Mouse (Mus musculus): Measurements from ENCODE around the gene Ptprcap.

- TF ChIP-seq CTCF (conservative IDR thresholded peaks at IDR 0.05; ENCODE audit: insufficient read depth, insufficient read length, low read depth, low read length) (no peak), POLR2A (IDR thresholded peaks at IDR 0.05; ENCODE audit: low read depth, low read length) (no peak)
These were observed 3.4 kb downstream of the Ptprcap start for GRCm38 (mm10) chr19:4156771-4157170.
